Mouse (Mus musculus): ENCODE results near the gene Itpkb. TPM values are rescaled to one million over a fixed set of nuclear protein-coding genes. Genes with fewer than 3 reads are reported as not detected.
"Not testable (repeated sequence)": the region's sequence is repeated elsewhere in the genome, so short reads cannot be mapped to it uniquely, and the experiment has no call there.

Gene Itpkb
- polyA plus RNA-seq, 1 experiment from 2014 or later = 14.5 TPM

DNA sequence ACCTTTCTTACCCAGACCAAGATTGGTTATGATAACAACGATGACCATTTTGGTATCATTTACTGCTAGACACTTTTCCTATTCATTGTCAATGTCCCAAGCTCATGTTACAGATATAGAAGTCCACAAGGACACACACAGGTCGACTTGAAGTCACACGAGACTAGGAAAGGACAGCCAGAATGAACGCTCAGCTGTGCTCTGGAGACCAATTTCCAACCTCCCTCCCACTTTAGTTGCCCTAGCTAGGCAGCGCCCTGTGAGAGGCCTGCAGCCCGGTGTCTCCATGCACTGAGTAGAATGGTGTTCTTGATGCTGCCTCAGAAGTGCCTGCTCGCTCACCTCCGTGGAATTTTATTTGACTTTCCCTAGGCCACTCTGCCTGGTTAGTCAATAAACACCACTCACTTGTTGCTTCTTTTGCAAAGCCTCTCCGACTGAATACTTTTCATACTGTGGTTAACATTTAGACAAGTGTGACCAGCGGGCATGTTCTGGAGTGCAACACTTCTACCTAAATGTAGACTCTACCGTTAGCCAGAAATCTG lies 59.0 kb downstream of the Itpkb start:
- not testable (repeated sequence) for H3K9ac ChIP-seq (replicated peaks); H3K4me2 ChIP-seq; H3K9me3 ChIP-seq; H3K27ac ChIP-seq; H3K4me3 ChIP-seq (replicated peaks); ATAC-seq (ENCODE audit: insufficient number of reproducible peaks, insufficient read depth, low FRiP score, low TSS enrichment, low read depth); H3K36me3 ChIP-seq; H3K27me3 ChIP-seq
- 86% methylated on average over 11 of the region's 11 CpGs for WGBS
- peaks cover 29% of the 10 kb centered on the region for H3K4me1 ChIP-seq (replicated peaks)

DNA sequence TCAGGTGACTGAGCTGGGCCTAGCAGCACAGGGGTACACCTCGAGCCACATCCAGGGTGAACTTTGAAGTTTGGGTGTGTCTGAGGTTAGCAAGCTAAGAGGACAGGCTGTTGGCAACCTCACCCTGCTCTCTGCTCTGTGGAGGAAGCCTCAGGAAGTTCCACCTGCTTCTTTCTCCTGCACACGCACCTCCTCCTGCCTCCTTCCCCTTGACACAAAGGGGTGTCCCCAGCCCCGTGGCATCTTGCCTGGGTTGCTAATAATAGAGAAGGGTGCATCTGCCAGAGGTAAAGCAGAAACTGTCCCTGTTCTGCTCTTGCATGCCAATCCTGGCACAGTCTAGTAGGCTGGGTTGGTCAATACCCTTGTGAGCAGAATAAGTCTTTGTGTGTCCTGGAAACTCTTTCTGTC lies 60.0 kb downstream of the Itpkb start:
- ATAC-seq (ENCODE audit: insufficient number of reproducible peaks, insufficient read depth, low FRiP score, low TSS enrichment, low read depth) = no peak
- peaks cover 3% of the 10 kb centered on the region; the same call in 1 of the 2 replicates for H3K36me3 ChIP-seq
- H3K4me3 ChIP-seq (replicated peaks) = no peak overlapping the region
- H3K27ac ChIP-seq = no peak overlapping the region
- H3K4me2 ChIP-seq = no peak overlapping the region
- no peaks in the 10 kb centered on the region for H3K9me3 ChIP-seq
- peaks cover 28% of the 10 kb centered on the region for H3K4me1 ChIP-seq (replicated peaks)
- no peaks in the 10 kb centered on the region for H3K27me3 ChIP-seq
- no peak overlapping the region for H3K9ac ChIP-seq (replicated peaks)
- 78% methylated on average over 3 of the region's 3 CpGs for WGBS

DNA sequence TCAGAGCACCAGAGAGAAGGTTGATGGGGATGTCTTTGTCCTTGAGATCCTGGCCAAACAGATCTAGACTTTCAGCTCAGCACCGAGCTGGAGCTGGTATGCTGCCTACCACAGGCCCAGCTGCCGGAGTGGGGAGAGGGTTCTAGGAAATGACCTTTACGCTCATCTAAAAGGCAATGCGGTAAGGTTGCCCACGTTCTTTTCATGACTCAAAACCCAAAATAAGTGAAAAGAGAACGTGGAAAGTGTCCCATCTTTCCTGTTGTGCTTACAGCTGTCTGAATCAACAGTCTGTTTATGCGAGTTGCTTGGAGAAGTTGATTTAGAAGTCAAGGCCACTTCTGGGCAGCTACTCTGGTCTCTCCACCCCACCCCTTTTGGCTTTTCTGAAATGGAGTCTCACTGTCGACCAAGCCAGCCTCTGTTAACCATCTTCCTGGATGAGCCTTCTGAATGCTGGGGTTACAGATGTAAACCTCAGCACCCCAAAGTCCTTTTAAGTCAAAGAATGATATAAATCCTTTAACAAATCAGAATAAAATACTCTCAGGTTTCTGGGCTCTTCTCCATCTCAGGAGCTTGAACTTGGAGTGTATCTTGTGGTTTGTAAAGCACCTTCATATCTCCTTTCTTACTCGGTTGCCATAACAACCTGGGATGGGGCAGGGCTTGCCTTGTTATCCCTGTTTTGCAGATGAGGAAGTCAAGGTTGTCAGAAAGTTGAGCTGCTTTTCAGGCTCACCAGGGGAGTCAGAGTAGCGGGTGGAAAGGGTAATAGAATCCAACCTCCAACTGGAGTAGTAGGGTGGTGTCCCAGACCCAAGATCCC lies 60.7 kb downstream of the Itpkb start:
- WGBS = 86% methylated on average over 10 of the region's 10 CpGs
- H3K4me1 ChIP-seq (replicated peaks) = peaks cover 28% of the 10 kb centered on the region
- no peak overlapping the region for H3K4me2 ChIP-seq

DNA sequence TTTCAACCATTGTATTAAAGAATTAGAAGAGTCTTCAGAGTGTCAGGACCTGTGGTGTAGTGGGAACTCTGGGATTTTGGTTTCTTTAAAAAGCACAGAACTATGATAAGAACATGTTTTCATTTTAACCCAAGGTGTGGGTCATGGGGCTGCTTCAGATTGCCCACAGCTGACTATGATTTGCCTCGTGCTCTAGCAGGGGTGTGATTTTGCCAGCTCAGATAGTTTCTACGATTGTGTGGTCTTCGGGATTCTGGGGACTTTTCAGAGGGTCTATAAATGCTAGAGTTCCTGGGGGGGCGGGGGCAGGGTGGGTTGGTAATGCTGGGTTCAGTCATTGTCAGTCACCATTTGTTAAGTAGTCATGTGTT lies 61.3 kb downstream of the Itpkb start:
- Histone ChIP-seq H3K27ac (no peak overlapping the region), H3K9ac (replicated peaks) (no peak overlapping the region), H3K9me3 (no peaks in the 10 kb centered on the region), H3K4me1 (replicated peaks) (peaks cover 22% of the 10 kb centered on the region), H3K36me3 (peaks cover 3% of the 10 kb centered on the region; the same call in 1 of the 2 replicates), H3K4me3 (replicated peaks) (no peak overlapping the region), H3K4me2 (no peak overlapping the region), H3K27me3 (no peaks in the 10 kb centered on the region)
- no peak for ATAC-seq (ENCODE audit: insufficient number of reproducible peaks, insufficient read depth, low FRiP score, low TSS enrichment, low read depth)
- WGBS = 86% methylated on average over 4 of the region's 4 CpGs

More for the DNA sequence above, 60.7 kb downstream of the Itpkb start:
- H3K4me3 ChIP-seq (replicated peaks) = no peak overlapping the region
- no peaks in the 10 kb centered on the region for H3K27me3 ChIP-seq
- H3K9ac ChIP-seq (replicated peaks) = no peak overlapping the region
- ATAC-seq (ENCODE audit: insufficient number of reproducible peaks, insufficient read depth, low FRiP score, low TSS enrichment, low read depth) = no peak
- no peak overlapping the region for H3K27ac ChIP-seq
- H3K36me3 ChIP-seq = peaks cover 3% of the 10 kb centered on the region; the same call in 1 of the 2 replicates
- no peaks in the 10 kb centered on the region for H3K9me3 ChIP-seq

DNA sequence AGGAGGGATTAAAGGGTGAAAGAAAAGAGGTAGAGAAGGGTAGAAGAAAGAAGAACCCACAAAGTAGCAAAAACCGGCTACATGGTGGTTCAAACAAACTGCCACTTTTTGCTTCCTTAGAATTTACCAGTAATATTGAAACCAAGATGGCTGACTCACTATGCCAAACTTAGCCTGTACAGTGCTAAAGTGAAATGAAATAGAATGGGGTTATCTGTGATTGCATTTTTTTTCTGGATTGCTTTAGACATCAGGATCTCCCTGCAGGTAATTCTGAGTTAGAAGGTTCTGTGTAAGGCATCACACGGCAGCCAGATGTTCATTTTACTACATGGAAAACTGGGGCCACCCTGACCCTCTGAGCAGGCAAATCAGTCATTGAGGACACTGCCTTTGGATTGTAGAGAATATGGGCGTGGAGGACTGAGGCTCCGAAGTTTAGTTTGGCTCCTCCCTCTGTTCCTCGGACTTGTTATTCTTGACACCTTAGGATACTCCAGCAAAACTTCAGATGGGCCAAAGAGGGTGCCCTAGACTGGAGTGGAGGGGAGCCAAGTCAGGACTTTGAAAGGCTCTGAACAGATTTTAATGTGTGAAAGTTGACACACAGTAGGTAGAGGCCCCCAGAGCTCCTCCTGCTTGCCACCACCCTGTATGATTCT lies 62.0 kb downstream of the Itpkb start:
- H3K4me2 ChIP-seq = no peak overlapping the region
- H3K27ac ChIP-seq = no peak overlapping the region
- WGBS = 67% methylated on average over 5 of the region's 5 CpGs
- H3K27me3 ChIP-seq = no peaks in the 10 kb centered on the region
- no peak overlapping the region for H3K4me3 ChIP-seq (replicated peaks)
- H3K9me3 ChIP-seq = no peaks in the 10 kb centered on the region
- no peak overlapping the region for H3K9ac ChIP-seq (replicated peaks)
- H3K4me1 ChIP-seq (replicated peaks) = peaks cover 19% of the 10 kb centered on the region
- ATAC-seq (ENCODE audit: insufficient number of reproducible peaks, insufficient read depth, low FRiP score, low TSS enrichment, low read depth) = no peak
- peaks cover 3% of the 10 kb centered on the region; the same call in 1 of the 2 replicates for H3K36me3 ChIP-seq

DNA sequence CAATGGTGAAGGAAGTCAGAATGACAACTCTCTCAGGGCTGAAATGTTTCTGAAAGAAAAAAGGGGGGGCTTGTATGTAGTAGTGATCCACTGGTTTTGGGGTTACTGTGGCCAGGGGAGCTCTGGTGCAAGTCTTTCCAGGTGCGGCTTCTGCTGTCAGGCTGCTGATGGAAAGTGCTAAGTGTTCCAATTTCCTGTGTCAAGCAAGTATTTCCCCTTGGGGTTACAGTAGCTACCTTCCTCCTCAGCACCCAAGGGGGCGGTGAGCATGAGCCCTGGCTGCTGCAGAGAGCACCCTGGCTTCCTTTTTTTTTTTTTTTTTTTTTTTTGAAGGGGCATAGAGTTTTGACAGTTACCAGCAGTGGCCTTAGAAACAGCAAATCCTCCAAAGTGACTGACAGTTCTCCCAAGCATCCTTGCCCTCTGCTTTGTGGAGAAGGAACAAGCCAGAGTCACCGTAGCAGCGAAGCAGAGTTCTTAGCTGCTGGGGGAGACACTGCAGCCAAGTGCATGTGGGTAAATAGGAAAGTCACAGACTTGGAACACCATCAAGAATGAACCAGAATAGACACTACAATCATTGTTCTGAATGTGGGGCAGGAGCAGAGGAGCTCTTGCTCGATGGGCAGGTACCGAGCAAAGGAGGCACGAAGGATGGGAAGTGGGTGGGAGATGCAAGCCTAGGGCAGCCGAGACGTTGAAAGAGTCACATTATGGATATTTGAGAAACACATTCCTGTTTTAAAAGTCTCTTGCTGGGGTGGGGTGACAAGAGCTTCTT lies 62.9 kb downstream of the Itpkb start:
- no peak overlapping the region for H3K4me2 ChIP-seq
- peaks cover 15% of the 10 kb centered on the region for H3K4me1 ChIP-seq (replicated peaks)
- WGBS = 86% methylated on average over 9 of the region's 9 CpGs

DNA sequence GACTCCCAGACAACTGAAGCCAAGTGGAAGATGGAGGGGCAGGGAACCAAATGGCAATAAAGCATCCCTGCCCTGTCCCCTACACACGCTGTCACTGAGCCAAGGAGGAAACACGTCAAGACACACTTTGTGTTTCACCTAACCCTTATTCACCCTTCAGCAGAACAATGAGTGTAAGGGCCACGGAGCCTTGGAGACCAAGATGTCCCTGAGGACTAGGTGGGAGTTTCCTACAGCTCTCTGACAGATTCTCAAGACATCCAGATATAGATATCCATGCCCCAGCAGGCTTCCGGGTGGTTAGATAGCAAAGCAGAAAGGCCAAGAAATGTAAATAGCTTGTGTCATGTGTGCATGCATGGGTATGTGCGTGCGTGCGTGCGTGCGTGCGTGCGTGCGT lies 63.6 kb downstream of the Itpkb start:
- peaks cover 11% of the 10 kb centered on the region; the same call in 1 of the 2 replicates for H3K4me1 ChIP-seq (replicated peaks)
- no peak overlapping the region for H3K27ac ChIP-seq
- H3K4me2 ChIP-seq = no peak overlapping the region
- H3K36me3 ChIP-seq = peaks cover 3% of the 10 kb centered on the region; the same call in 1 of the 2 replicates
- no peak overlapping the region for H3K4me3 ChIP-seq (replicated peaks)
- no peak for ATAC-seq (ENCODE audit: insufficient number of reproducible peaks, insufficient read depth, low FRiP score, low TSS enrichment, low read depth)
- no peaks in the 10 kb centered on the region for H3K27me3 ChIP-seq
- no peaks in the 10 kb centered on the region for H3K9me3 ChIP-seq
- H3K9ac ChIP-seq (replicated peaks) = no peak overlapping the region
- WGBS = 87% methylated on average over 12 of the region's 12 CpGs

More for the DNA sequence above, 62.9 kb downstream of the Itpkb start:
- Histone ChIP-seq H3K27ac (no peak overlapping the region), H3K9me3 (no peaks in the 10 kb centered on the region), H3K4me3 (replicated peaks) (no peak overlapping the region), H3K36me3 (peaks cover 3% of the 10 kb centered on the region; the same call in 1 of the 2 replicates), H3K9ac (replicated peaks) (no peak overlapping the region), H3K27me3 (no peaks in the 10 kb centered on the region)
- no peak for ATAC-seq (ENCODE audit: insufficient number of reproducible peaks, insufficient read depth, low FRiP score, low TSS enrichment, low read depth)

DNA sequence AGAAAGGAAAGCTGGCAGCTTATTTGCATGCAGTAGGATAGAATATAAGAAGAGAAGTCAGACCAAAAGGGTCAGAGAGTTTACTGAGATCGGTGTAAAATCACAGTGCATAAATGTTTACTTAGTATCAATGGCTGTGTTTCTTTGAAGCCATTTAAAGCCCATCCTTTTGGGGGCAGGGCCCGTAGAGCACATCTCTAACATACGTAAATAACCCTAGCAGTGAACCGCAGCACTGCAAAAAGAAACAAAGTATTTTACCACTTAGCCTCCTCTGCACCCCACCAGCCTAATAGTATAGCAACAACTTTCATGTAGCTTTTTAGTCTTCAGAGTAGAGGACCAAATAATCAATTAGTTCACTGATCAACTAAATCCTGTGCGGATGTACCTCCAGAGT lies 67.4 kb downstream of the Itpkb start:
- Histone ChIP-seq H3K4me3 (replicated peaks) (no peak overlapping the region), H3K9ac (replicated peaks) (no peak overlapping the region), H3K4me2 (no peak overlapping the region), H3K27ac (no peak overlapping the region), H3K27me3 (no peaks in the 10 kb centered on the region), H3K4me1 (replicated peaks) (peaks cover 27% of the 10 kb centered on the region), H3K9me3 (no peaks in the 10 kb centered on the region), H3K36me3 (peaks cover 3% of the 10 kb centered on the region; the same call in 1 of the 2 replicates)
- no peak for ATAC-seq (ENCODE audit: insufficient number of reproducible peaks, insufficient read depth, low FRiP score, low TSS enrichment, low read depth)
- WGBS = 67% methylated on average over 5 of the region's 5 CpGs

DNA sequence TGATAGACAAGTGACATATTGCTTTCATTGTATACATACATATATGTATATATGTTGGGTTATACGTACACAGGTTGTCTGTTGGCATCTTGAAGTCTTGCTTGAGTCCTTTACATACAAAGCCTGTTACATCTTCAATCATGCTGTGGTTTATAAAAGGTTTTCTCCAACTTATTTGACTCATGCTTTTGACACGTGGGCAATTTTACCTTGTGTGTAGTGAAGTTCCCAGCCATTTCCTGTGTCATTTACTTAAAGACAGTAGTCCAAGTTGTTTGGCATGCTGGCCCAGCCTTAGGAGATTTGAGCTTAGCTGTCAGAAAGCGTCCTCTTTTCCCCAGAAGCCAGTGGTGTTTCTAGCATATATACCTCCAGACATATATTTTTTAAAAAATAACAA lies 68.2 kb downstream of the Itpkb start:
- Histone ChIP-seq H3K27me3 (no peaks in the 10 kb centered on the region), H3K4me1 (replicated peaks) (peaks cover 29% of the 10 kb centered on the region), H3K9me3 (no peaks in the 10 kb centered on the region), H3K4me3 (replicated peaks) (no peak overlapping the region), H3K36me3 (peaks cover 3% of the 10 kb centered on the region; the same call in 1 of the 2 replicates), H3K4me2 (no peak overlapping the region), H3K27ac (no peak overlapping the region), H3K9ac (replicated peaks) (no peak overlapping the region)
- no peak for ATAC-seq (ENCODE audit: insufficient number of reproducible peaks, insufficient read depth, low FRiP score, low TSS enrichment, low read depth)
- WGBS = 80% methylated on average over 3 of the region's 3 CpGs

DNA sequence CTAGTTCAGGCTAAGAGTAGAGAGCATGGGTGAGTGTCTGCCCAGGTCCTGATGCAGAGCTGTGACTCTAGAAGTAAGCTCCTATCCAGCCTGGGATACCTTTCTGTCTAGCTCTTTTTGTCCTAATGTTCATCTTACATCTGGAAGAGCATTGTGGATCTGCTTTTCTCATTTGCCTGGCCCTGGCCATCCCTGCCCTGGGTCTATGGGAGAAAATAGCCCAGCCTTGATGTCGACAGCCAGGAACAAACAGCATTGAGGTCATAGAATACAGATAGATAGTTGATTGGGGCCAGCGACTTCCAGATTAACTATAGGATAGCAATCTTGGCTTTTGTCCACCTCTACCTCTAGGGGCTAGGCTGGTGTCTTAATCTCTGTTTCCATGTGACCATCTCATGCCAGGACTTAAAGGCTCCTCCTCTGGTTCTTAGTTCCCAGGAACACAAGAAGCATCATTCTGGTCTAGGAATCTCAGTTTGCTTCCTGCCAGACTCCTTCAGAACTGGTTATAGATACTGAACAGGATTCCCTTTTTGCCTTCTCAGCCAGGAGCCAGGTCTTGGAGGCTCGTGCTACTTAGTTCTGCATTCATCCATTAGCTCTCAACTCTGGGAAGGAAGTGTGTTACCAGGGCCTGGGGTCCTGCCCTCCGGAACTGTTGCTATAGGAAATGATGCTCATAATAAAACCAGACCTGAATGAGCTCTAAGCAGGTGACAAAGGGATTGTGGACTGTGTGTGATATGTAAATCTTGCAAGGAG lies 70.6 kb downstream of the Itpkb start:
- H3K27ac ChIP-seq = no peak overlapping the region

More for the DNA sequence above, 70.6 kb downstream of the Itpkb start:
- ATAC-seq (ENCODE audit: insufficient number of reproducible peaks, insufficient read depth, low FRiP score, low TSS enrichment, low read depth) = no peak
- WGBS = 68% methylated on average over 4 of the region's 4 CpGs
- Histone ChIP-seq H3K36me3 (no peaks in the 10 kb centered on the region), H3K9ac (replicated peaks) (no peak overlapping the region), H3K9me3 (no peaks in the 10 kb centered on the region), H3K4me2 (no peak overlapping the region), H3K27me3 (no peaks in the 10 kb centered on the region), H3K4me1 (replicated peaks) (peaks cover 42% of the 10 kb centered on the region), H3K4me3 (replicated peaks) (no peak overlapping the region)
